In genomic region chr8:90871375-90872080, GRCm38 (mm10) we compare ENCODE assay signal across 10 mouse cellular contexts. TPM values are rescaled to one million over a fixed set of nuclear protein-coding genes. Genes with fewer than 3 reads are reported as not detected.
A peak's percentile ranks its signal among the peaks of the same experiment; 100 is the strongest.
DNase-seq lines count a peak whose midpoint lies in the region; ATAC-seq and TF ChIP-seq lines count a peak whose summit lies in the region.
"Had no signal": no experiment of that assay in that cellular context is flagged by ENCODE, and none has a peak within 500 bp of the region (broad histone marks: within the 10 kb centered on the region; RNA-seq: fewer than 3 reads in every experiment).

No protein-coding gene starts in this region.

- H3K9ac ChIP-seq in midbrain, embryonic 11.5 days (ENCODE audit: low read length), result no peak overlapping the region
- H3K9ac ChIP-seq in hindbrain, embryonic 14.5 days, result no peak overlapping the region
- H3K9ac ChIP-seq in neural tube, embryonic 13.5 days, result no peak overlapping the region
- no peak overlapping the region for H3K9ac ChIP-seq in intestine, embryonic 15.5 days
- H3K9ac ChIP-seq: embryonic facial prominence, embryonic 15.5 days; limb, embryonic 15.5 days had no signal

- H3K4me1 ChIP-seq in midbrain, embryonic 10.5 days, result peaks cover 58% of the 10 kb centered on the region
- peaks cover 32% of the 10 kb centered on the region for H3K4me1 ChIP-seq in midbrain, embryonic 11.5 days (ENCODE audit: control insufficient read depth, insufficient read depth, low read length)
- H3K4me1 ChIP-seq in hindbrain, embryonic 14.5 days (replicated peaks; ENCODE audit: control insufficient read depth, insufficient read depth, low read length), result peaks cover 48% of the 10 kb centered on the region
- H3K4me1 ChIP-seq in neural tube, embryonic 13.5 days (replicated peaks), result peaks cover 59% of the 10 kb centered on the region
- peaks cover 37% of the 10 kb centered on the region for H3K4me1 ChIP-seq in intestine, embryonic 15.5 days (replicated peaks)

- TF ChIP-seq POLR2A in brain, embryonic 14.5 days (IDR thresholded peaks at IDR 0.05; ENCODE audit: borderline replicate concordance, extremely low read depth, insufficient read depth, insufficient read length, poor library complexity, severe bottlenecking), result no peak

- DNase-seq in midbrain, embryonic 10.5 days (ENCODE audit: low spot score), result no peak
- no peak for DNase-seq in midbrain, embryonic 11.5 days (ENCODE audit: low spot score, missing footprints)
- DNase-seq in brain, embryonic 14.5 days (ENCODE audit: low read depth), result peak; percentile 84
- DNase-seq in hindbrain, embryonic 14.5 days (ENCODE audit: low spot score), result peak; percentile 31
- no peak for DNase-seq in gastrocnemius, postnatal 25 days

- ATAC-seq in midbrain, embryonic 11.5 days (ENCODE audit: low FRiP score), result no peak
- ATAC-seq in hindbrain, embryonic 14.5 days (ENCODE audit: low FRiP score), result no peak
- no peak for ATAC-seq in neural tube, embryonic 13.5 days (ENCODE audit: low read depth)
- no peak for ATAC-seq in intestine, embryonic 15.5 days

- no peaks in the 10 kb centered on the region for H3K9me3 ChIP-seq in midbrain, embryonic 10.5 days (replicated peaks)
- H3K9me3 ChIP-seq in midbrain, embryonic 11.5 days (ENCODE audit: control insufficient read depth, low read length), result no peaks in the 10 kb centered on the region
- no peaks in the 10 kb centered on the region for H3K9me3 ChIP-seq in hindbrain, embryonic 14.5 days (ENCODE audit: control insufficient read depth, low read length)
- H3K9me3 ChIP-seq in neural tube, embryonic 13.5 days, result no peaks in the 10 kb centered on the region
- no peaks in the 10 kb centered on the region for H3K9me3 ChIP-seq in intestine, embryonic 15.5 days
- H3K9me3 ChIP-seq: embryonic facial prominence, embryonic 15.5 days; limb, embryonic 15.5 days had no signal

- H3K36me3 ChIP-seq in midbrain, embryonic 10.5 days, result no peaks in the 10 kb centered on the region
- no peaks in the 10 kb centered on the region for H3K36me3 ChIP-seq in midbrain, embryonic 11.5 days (ENCODE audit: control insufficient read depth, insufficient read depth, low read length)
- H3K36me3 ChIP-seq in hindbrain, embryonic 14.5 days (replicated peaks; ENCODE audit: control insufficient read depth, insufficient read depth), result no peaks in the 10 kb centered on the region
- H3K36me3 ChIP-seq in neural tube, embryonic 13.5 days, result no peaks in the 10 kb centered on the region
- no peaks in the 10 kb centered on the region for H3K36me3 ChIP-seq in intestine, embryonic 15.5 days
- H3K36me3 ChIP-seq: limb, embryonic 15.5 days had no signal

- no peak overlapping the region for H3K4me3 ChIP-seq in midbrain, embryonic 10.5 days
- H3K4me3 ChIP-seq in midbrain, embryonic 11.5 days (ENCODE audit: low read depth, low read length), result no peak overlapping the region
- no peak overlapping the region for H3K4me3 ChIP-seq in hindbrain, embryonic 14.5 days (replicated peaks; ENCODE audit: low read length)
- H3K4me3 ChIP-seq in neural tube, embryonic 13.5 days, result no peak overlapping the region
- H3K4me3 ChIP-seq in intestine, embryonic 15.5 days (replicated peaks), result no peak overlapping the region
- H3K4me3 ChIP-seq: embryonic facial prominence, embryonic 15.5 days; limb, embryonic 15.5 days had no signal

- no peak overlapping the region for H3K4me2 ChIP-seq in midbrain, embryonic 11.5 days
- H3K4me2 ChIP-seq in hindbrain, embryonic 14.5 days (replicated peaks), result no peak overlapping the region
- no peak overlapping the region for H3K4me2 ChIP-seq in neural tube, embryonic 13.5 days
- H3K4me2 ChIP-seq in intestine, embryonic 15.5 days (replicated peaks), result no peak overlapping the region
- H3K4me2 ChIP-seq: embryonic facial prominence, embryonic 15.5 days; limb, embryonic 15.5 days had no signal

- no peak for TF ChIP-seq CTCF in brain, embryonic 14.5 days (IDR thresholded peaks at IDR 0.05; ENCODE audit: borderline replicate concordance, extremely low read depth, insufficient read depth, insufficient read length)

- 85% methylated on average over 6 of the region's 6 CpGs for WGBS in midbrain, embryonic 10.5 days
- WGBS in midbrain, embryonic 11.5 days, result 82% methylated on average over 6 of the region's 6 CpGs
- WGBS in hindbrain, embryonic 14.5 days, result 50% methylated on average over 6 of the region's 6 CpGs
- 45% methylated on average over 5 of the region's 6 CpGs for WGBS in neural tube, embryonic 13.5 days
- WGBS in intestine, embryonic 15.5 days, result 70% methylated on average over 6 of the region's 6 CpGs

- H3K27me3 ChIP-seq in midbrain, embryonic 10.5 days (ENCODE audit: low read depth, poor library complexity, severe bottlenecking), result peaks cover 28% of the 10 kb centered on the region
- H3K27me3 ChIP-seq in midbrain, embryonic 11.5 days (ENCODE audit: control insufficient read depth, insufficient read depth, low read length), result no peaks in the 10 kb centered on the region
- H3K27me3 ChIP-seq in hindbrain, embryonic 14.5 days (ENCODE audit: control insufficient read depth, insufficient read depth, low read length), result no peaks in the 10 kb centered on the region
- H3K27me3 ChIP-seq in neural tube, embryonic 13.5 days, result no peaks in the 10 kb centered on the region
- H3K27me3 ChIP-seq in intestine, embryonic 15.5 days (replicated peaks), result no peaks in the 10 kb centered on the region
- H3K27me3 ChIP-seq: embryonic facial prominence, embryonic 15.5 days; limb, embryonic 15.5 days had no signal

- peak overlapping the region; percentile 86; the same call in 1 of the 2 replicates for H3K27ac ChIP-seq in midbrain, embryonic 10.5 days (replicated peaks)
- H3K27ac ChIP-seq in midbrain, embryonic 11.5 days (ENCODE audit: low read depth, low read length), result no peak overlapping the region
- H3K27ac ChIP-seq in hindbrain, embryonic 14.5 days, result peak overlapping the region; percentile 90; the same call in 1 of the 2 replicates
- H3K27ac ChIP-seq in neural tube, embryonic 13.5 days (replicated peaks), result peak overlapping the region; percentile 94
- H3K27ac ChIP-seq in intestine, embryonic 15.5 days, result no peak overlapping the region

RNA-seq across cellular contexts. Expression of gene Chd9, which starts 43.4 kb away (rescaled TPM):
- 29.0 and 37.6 TPM in 2 replicates for polyA plus RNA-seq in midbrain, embryonic 10.5 days (2016; fragmentation: Nextera tagmentation; extraction: Ambion mirVana)
- polyA plus RNA-seq in midbrain, embryonic 11.5 days (2014; fragmentation: Nextera tagmentation; extraction: Ambion mirVana), result 35.8 and 38.1 TPM in 2 replicates
- 74.7 and 79.5 TPM in 2 replicates for polyA plus RNA-seq in brain, embryonic 14.5 days (2012; rRNA removed)
- 99.2 and 103 TPM in 2 replicates for polyA plus RNA-seq in hindbrain, embryonic 14.5 days (2014; fragmentation: Nextera tagmentation; extraction: Ambion mirVana)
- polyA plus RNA-seq in neural tube, embryonic 13.5 days (2015; fragmentation: Nextera tagmentation; extraction: Ambion mirVana), result 78.3 and 83.7 TPM in 2 replicates
- polyA plus RNA-seq in intestine, embryonic 15.5 days (2015; fragmentation: Nextera tagmentation; extraction: Ambion mirVana), result 154 and 226 TPM in 2 replicates
- total RNA-seq in gastrocnemius, postnatal 25 days (2021), result 10 to 100 TPM; 38.8 to 72.8 TPM

RNA-seq across cellular contexts. Expression of gene Gm19935, which starts 54.3 kb away (rescaled TPM):
- not detected in 2 replicates for polyA plus RNA-seq in midbrain, embryonic 10.5 days (2016; fragmentation: Nextera tagmentation; extraction: Ambion mirVana)
- not detected in 2 replicates for polyA plus RNA-seq in midbrain, embryonic 11.5 days (2014; fragmentation: Nextera tagmentation; extraction: Ambion mirVana)
- polyA plus RNA-seq in brain, embryonic 14.5 days (2012; rRNA removed), result 0.33 and 1.2 TPM in 2 replicates
- polyA plus RNA-seq in hindbrain, embryonic 14.5 days (2014; fragmentation: Nextera tagmentation; extraction: Ambion mirVana), result 2.6 and 2.7 TPM in 2 replicates
- 1.7 and 2.0 TPM in 2 replicates for polyA plus RNA-seq in neural tube, embryonic 13.5 days (2015; fragmentation: Nextera tagmentation; extraction: Ambion mirVana)
- 0.15 and 0.23 TPM in 2 replicates for polyA plus RNA-seq in intestine, embryonic 15.5 days (2015; fragmentation: Nextera tagmentation; extraction: Ambion mirVana)
- not detected for total RNA-seq in gastrocnemius, postnatal 25 days (2021)
- polyA plus RNA-seq: intestine, embryonic 14.5 days; limb, embryonic 15.5 days had no signal

Comparison
In these comparisons a context has a peak if more than half of its experiments do, and no peak if none do; other contexts are left out.
1. H3K27ac ChIP-seq: peak in midbrain, embryonic 10.5 days (single experiment), hindbrain, embryonic 14.5 days (single experiment) and neural tube, embryonic 13.5 days (single experiment); none in midbrain, embryonic 11.5 days (single experiment) and intestine, embryonic 15.5 days (single experiment).
2. DNase-seq: peak in brain, embryonic 14.5 days (single experiment) and hindbrain, embryonic 14.5 days (single experiment); none in midbrain, embryonic 10.5 days (single experiment), midbrain, embryonic 11.5 days (single experiment) and gastrocnemius, postnatal 25 days (single experiment).